Mouse (Mus musculus) layer of hippocampus, adult 11-12 months (tissue): Measurements from ENCODE around the gene Gm13275.
"Not testable (repeated sequence)": the region's sequence is repeated elsewhere in the genome, so short reads cannot be mapped to it uniquely, and the experiment has no call there.

ENCODE experiments used
- DNase-seq: peaks from one replicate; pipeline ENCODE4 v3.0.0; 2022; ENCODE audit warnings: low spot score

The Gm13275 gene

GRCm38 (mm10) chr4:88793936-88794675 is at the start of gene Gm13275:
Gm13275 (plus strand) TSS chr4:88794487.
- peak; percentile 72 for DNase-seq

GRCm38 (mm10) chr4:88749926-88750325 is 44.4 kb upstream of the Gm13275 start:
- no peak for DNase-seq

- peak; percentile 76 for DNase-seq
Measured at GRCm38 (mm10) chr4:88754818-88755340, 39.4 kb upstream of the Gm13275 start, which contains the start of gene Gm13271. Gm13271 (plus strand) TSS chr4:88754868.

GRCm38 (mm10) chr4:88756581-88757513 is 37.4 kb upstream of the Gm13275 start:
- not testable (repeated sequence) for DNase-seq

- DNase-seq, result peak; percentile 95
Measured at GRCm38 (mm10) chr4:88757628-88758031, 36.7 kb upstream of the Gm13275 start.

- DNase-seq, result peak; percentile 41
Measured at GRCm38 (mm10) chr4:88758751-88759150, 35.5 kb upstream of the Gm13275 start.

- DNase-seq, result peak; percentile 49
Measured at GRCm38 (mm10) chr4:88759610-88760268, 34.5 kb upstream of the Gm13275 start, which contains the start of gene Gm13283. Gm13283 (plus strand) TSS chr4:88760119.

GRCm38 (mm10) chr4:88760431-88760830 is 33.9 kb upstream of the Gm13275 start:
- peak; percentile 56 for DNase-seq

GRCm38 (mm10) chr4:88761776-88762175 is 32.5 kb upstream of the Gm13275 start:
- DNase-seq, result peak; percentile 83

- not testable (repeated sequence) for DNase-seq
Measured at GRCm38 (mm10) chr4:88762341-88762740, 31.9 kb upstream of the Gm13275 start.

GRCm38 (mm10) chr4:88763384-88764018 is 30.8 kb upstream of the Gm13275 start:
- DNase-seq, result not testable (repeated sequence)

- not testable (repeated sequence) for DNase-seq
Measured at GRCm38 (mm10) chr4:88773534-88773933, 20.8 kb upstream of the Gm13275 start, which contains the start of gene Gm13290. Gm13290 (plus strand) TSS chr4:88773834.

GRCm38 (mm10) chr4:88776622-88777021 is 17.7 kb upstream of the Gm13275 start, which contains the start of gene Gm13289:
Gm13289 (plus strand) TSS chr4:88776922.
- not testable (repeated sequence) for DNase-seq

GRCm38 (mm10) chr4:88779550-88779949 is 14.7 kb upstream of the Gm13275 start, which contains the start of gene Gm13272:
Gm13272 (plus strand) TSS chr4:88779850.
- not testable (repeated sequence) for DNase-seq

GRCm38 (mm10) chr4:88780320-88780719 is 14.0 kb upstream of the Gm13275 start:
- DNase-seq, result not testable (repeated sequence)

GRCm38 (mm10) chr4:88781831-88782230 is 12.5 kb upstream of the Gm13275 start, which contains the start of gene Ifnz:
Ifnz (plus strand) TSS chr4:88782131.
- not testable (repeated sequence) for DNase-seq

- DNase-seq, result not testable (repeated sequence)
Measured at GRCm38 (mm10) chr4:88782335-88782734, 12.0 kb upstream of the Gm13275 start.

- DNase-seq, result not testable (repeated sequence)
Measured at GRCm38 (mm10) chr4:88785409-88785808, 8.9 kb upstream of the Gm13275 start, which contains the start of gene Gm13276. Gm13276 (plus strand) TSS chr4:88785709.

GRCm38 (mm10) chr4:88788402-88788801 is 5.9 kb upstream of the Gm13275 start, which contains the start of gene Gm13277:
Gm13277 (plus strand) TSS chr4:88788632.
- peak; percentile 67 for DNase-seq

- DNase-seq, result not testable (repeated sequence)
Measured at GRCm38 (mm10) chr4:88791250-88791649, 3.0 kb upstream of the Gm13275 start, which contains the start of gene Gm13278. Gm13278 (plus strand) TSS chr4:88791550.
